Mouse (Mus musculus): Measurements from ENCODE around the gene H2-Q1. TPM values are rescaled to one million over a fixed set of nuclear protein-coding genes. Genes with fewer than 3 reads are reported as not detected.
A peak's percentile ranks its signal among the peaks of the same experiment; 100 is the strongest.
"Not testable (repeated sequence)": the region's sequence is repeated elsewhere in the genome, so short reads cannot be mapped to it uniquely, and the experiment has no call there.

H2-Q1 gene
- polyA plus RNA-seq, 1 experiment from 2014 or later = 0.07 TPM

DNA sequence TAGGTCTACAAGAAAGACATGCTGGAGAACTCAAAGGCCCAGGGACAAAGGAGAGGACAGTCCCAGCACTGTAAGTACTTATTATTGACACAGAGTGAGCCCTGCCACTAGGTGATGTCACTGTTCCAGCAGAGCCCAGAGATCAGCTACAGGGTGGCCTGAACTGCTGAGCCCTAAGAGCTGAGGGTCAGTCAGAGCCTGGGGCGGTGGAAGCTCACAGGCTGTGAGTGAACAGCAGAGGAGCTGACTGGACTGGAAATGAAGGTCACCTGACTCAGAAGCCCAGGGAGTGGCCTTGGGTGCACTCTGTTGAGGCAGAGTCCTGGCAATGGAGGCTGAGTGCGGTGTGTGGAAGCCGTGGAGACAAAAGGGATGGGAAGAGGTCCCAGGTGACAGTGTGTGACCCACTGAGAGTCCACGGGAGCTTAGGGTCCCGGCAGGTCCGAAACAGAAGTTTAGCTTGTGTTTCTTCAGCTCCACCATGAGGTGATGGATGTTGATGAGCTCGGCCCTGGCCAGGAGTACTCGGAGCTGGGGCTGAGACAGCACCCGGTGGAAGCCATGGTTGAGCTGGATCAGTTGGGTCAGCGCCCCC, 16.4 kb upstream of the H2-Q1 start:
- H3K4me1 ChIP-seq (ENCODE audit: insufficient read depth) = no peaks in the 10 kb centered on the region
- no peak for TF ChIP-seq EP300 (IDR thresholded peaks at IDR 0.05; ENCODE audit: low read depth)
- peak; percentile 25; the same call in 1 of the 2 replicates for TF ChIP-seq CTCF (IDR thresholded peaks at IDR 0.05; ENCODE audit: low read depth)
- no peak overlapping the region for H3K9ac ChIP-seq (replicated peaks)
- no peak overlapping the region for H3K4me3 ChIP-seq (ENCODE audit: low read depth, low read length)
- H3K4me2 ChIP-seq (ENCODE audit: low read depth, low read length) = no peak overlapping the region
- no peak overlapping the region for H3K27ac ChIP-seq (ENCODE audit: low read depth)
- DNase-seq = no peak
- H3K36me3 ChIP-seq (replicated peaks; ENCODE audit: insufficient read depth, low read length) = no peaks in the 10 kb centered on the region
- no peaks in the 10 kb centered on the region for H3K27me3 ChIP-seq (ENCODE audit: insufficient read depth, low read length)
- 68% methylated on average over 10 of the region's 10 CpGs for WGBS (ENCODE audit: insufficient replicate concordance)
- H3K9me3 ChIP-seq (ENCODE audit: low read length) = no peaks in the 10 kb centered on the region
- ATAC-seq = peak; percentile 72

DNA sequence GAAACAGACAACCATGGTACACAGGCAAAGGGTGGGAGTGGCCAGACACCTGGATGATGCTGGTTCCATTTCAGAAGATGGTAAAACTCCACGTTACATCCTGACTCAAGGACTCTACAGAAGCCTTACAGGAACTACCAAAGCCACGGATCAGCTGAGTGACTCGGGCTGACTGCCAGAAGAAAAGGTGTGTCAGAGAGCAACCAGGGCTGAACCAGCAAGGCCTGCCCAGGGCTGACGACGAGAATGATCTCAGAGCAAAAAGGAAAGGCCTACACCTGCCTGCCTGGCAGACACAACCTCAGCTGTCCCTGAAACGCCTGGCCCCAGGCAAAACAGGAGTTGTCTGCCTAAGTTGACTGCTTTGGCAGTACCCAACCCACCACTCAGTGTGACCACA, 15.7 kb upstream of the H2-Q1 start:
- DNase-seq = no peak
- H3K36me3 ChIP-seq (replicated peaks; ENCODE audit: insufficient read depth, low read length) = no peaks in the 10 kb centered on the region
- H3K4me2 ChIP-seq (ENCODE audit: low read depth, low read length) = no peak overlapping the region
- no peaks in the 10 kb centered on the region for H3K4me1 ChIP-seq (ENCODE audit: insufficient read depth)
- TF ChIP-seq EP300 (IDR thresholded peaks at IDR 0.05; ENCODE audit: low read depth) (no peak), CTCF (IDR thresholded peaks at IDR 0.05; ENCODE audit: low read depth) (no peak)
- WGBS (ENCODE audit: insufficient replicate concordance) = 54% methylated on average over 6 of the region's 6 CpGs
- no peak overlapping the region for H3K27ac ChIP-seq (ENCODE audit: low read depth)
- no peak overlapping the region for H3K9ac ChIP-seq (replicated peaks)
- ATAC-seq = no peak
- H3K4me3 ChIP-seq (ENCODE audit: low read depth, low read length) = no peak overlapping the region
- no peaks in the 10 kb centered on the region for H3K27me3 ChIP-seq (ENCODE audit: insufficient read depth, low read length)
- H3K9me3 ChIP-seq (ENCODE audit: low read length) = no peaks in the 10 kb centered on the region

- not testable (repeated sequence) for H3K9ac ChIP-seq (replicated peaks); DNase-seq; H3K36me3 ChIP-seq (replicated peaks; ENCODE audit: insufficient read depth, low read length); H3K27me3 ChIP-seq (ENCODE audit: insufficient read depth, low read length); H3K4me3 ChIP-seq (ENCODE audit: low read depth, low read length); H3K9me3 ChIP-seq (ENCODE audit: low read length); H3K4me1 ChIP-seq (ENCODE audit: insufficient read depth); H3K4me2 ChIP-seq (ENCODE audit: low read depth, low read length); H3K27ac ChIP-seq (ENCODE audit: low read depth); ATAC-seq
- 58% methylated on average over 8 of the region's 8 CpGs for WGBS (ENCODE audit: insufficient replicate concordance)
These were observed 15.3 kb upstream of the H2-Q1 start for GRCm38 (mm10) chr17:35304921-35305320.

DNA sequence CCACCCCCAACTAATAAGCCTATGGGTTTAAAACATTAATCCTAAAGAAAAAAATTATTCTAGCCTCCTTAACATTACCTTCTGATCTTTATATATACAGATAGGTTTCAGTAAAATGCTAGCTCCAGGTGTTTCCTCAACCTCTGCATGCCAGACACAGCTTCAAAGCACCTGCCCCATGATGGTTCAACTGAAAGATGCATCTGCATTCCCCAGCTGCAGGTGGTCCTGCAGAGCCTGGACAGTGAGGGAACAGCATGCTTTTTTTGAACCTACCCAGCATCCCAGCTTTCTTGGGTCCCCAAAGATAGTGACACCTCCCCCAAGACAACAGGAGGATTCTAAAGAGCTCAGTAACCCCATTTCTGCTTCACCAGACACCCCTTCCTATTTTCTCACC, 1.5 kb upstream of the H2-Q1 start:
- Histone ChIP-seq H3K4me1 (ENCODE audit: insufficient read depth) (peaks cover 9% of the 10 kb centered on the region), H3K4me2 (ENCODE audit: low read depth, low read length) (no peak overlapping the region), H3K4me3 (ENCODE audit: low read depth, low read length) (no peak overlapping the region), H3K27ac (ENCODE audit: low read depth) (no peak overlapping the region), H3K9me3 (ENCODE audit: low read length) (no peaks in the 10 kb centered on the region), H3K27me3 (ENCODE audit: insufficient read depth, low read length) (peaks cover 15% of the 10 kb centered on the region), H3K9ac (replicated peaks) (no peak overlapping the region), H3K36me3 (replicated peaks; ENCODE audit: insufficient read depth, low read length) (no peaks in the 10 kb centered on the region)
- DNase-seq (no peak), ATAC-seq (no peak)
- TF ChIP-seq EP300 (IDR thresholded peaks at IDR 0.05; ENCODE audit: low read depth) (no peak), CTCF (IDR thresholded peaks at IDR 0.05; ENCODE audit: low read depth) (no peak)

GRCm38 (mm10) chr17:35325124-35325523, 4.9 kb downstream of the H2-Q1 start:
- DNase-seq; H3K4me2 ChIP-seq (ENCODE audit: low read depth, low read length); H3K36me3 ChIP-seq (replicated peaks; ENCODE audit: insufficient read depth, low read length); H3K9me3 ChIP-seq (ENCODE audit: low read length); H3K4me3 ChIP-seq (ENCODE audit: low read depth, low read length); H3K27ac ChIP-seq (ENCODE audit: low read depth); ATAC-seq; H3K9ac ChIP-seq (replicated peaks): not testable (repeated sequence)
- 53% methylated on average over 1 of the region's 1 CpGs for WGBS (ENCODE audit: insufficient replicate concordance)
- Histone ChIP-seq H3K27me3 (ENCODE audit: insufficient read depth, low read length) (peaks cover 15% of the 10 kb centered on the region), H3K4me1 (ENCODE audit: insufficient read depth) (peaks cover 15% of the 10 kb centered on the region)
- TF ChIP-seq CTCF (IDR thresholded peaks at IDR 0.05; ENCODE audit: low read depth) = peak; percentile 61

GRCm38 (mm10) chr17:35326000-35326399, 5.8 kb downstream of the H2-Q1 start:
- not testable (repeated sequence) for H3K4me2 ChIP-seq (ENCODE audit: low read depth, low read length); H3K9me3 ChIP-seq (ENCODE audit: low read length); H3K4me3 ChIP-seq (ENCODE audit: low read depth, low read length); H3K27ac ChIP-seq (ENCODE audit: low read depth); H3K27me3 ChIP-seq (ENCODE audit: insufficient read depth, low read length); DNase-seq; ATAC-seq; H3K36me3 ChIP-seq (replicated peaks; ENCODE audit: insufficient read depth, low read length); H3K4me1 ChIP-seq (ENCODE audit: insufficient read depth); H3K9ac ChIP-seq (replicated peaks)

DNA sequence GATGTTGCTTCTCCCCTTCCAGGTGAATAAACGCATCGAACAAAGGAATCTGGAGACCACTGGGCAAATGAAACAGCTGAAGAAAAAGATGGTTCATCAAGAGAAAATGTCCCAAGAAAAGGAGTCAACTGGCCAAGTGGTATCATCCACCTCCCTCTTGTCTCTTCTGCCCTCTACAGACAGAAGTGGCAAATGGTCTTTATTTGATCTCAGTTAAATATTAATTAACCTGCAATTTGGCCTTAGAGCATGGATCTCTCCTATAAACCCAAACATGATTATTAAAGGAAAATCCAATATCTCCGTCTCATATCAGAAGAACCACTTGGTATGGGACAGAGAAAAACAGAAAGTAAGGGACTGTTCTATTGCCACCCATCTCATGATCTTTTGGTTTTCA, 9.5 kb downstream of the H2-Q1 start:
- H3K4me1 ChIP-seq (ENCODE audit: insufficient read depth); DNase-seq; H3K27me3 ChIP-seq (ENCODE audit: insufficient read depth, low read length); H3K9ac ChIP-seq (replicated peaks); H3K27ac ChIP-seq (ENCODE audit: low read depth); H3K4me2 ChIP-seq (ENCODE audit: low read depth, low read length); H3K9me3 ChIP-seq (ENCODE audit: low read length); H3K36me3 ChIP-seq (replicated peaks; ENCODE audit: insufficient read depth, low read length); ATAC-seq; H3K4me3 ChIP-seq (ENCODE audit: low read depth, low read length): not testable (repeated sequence)
- peak; percentile 46 for TF ChIP-seq CTCF (IDR thresholded peaks at IDR 0.05; ENCODE audit: low read depth)
- 40% methylated on average over 3 of the region's 3 CpGs for WGBS (ENCODE audit: insufficient replicate concordance)

- WGBS (ENCODE audit: insufficient replicate concordance) = 45% methylated on average over 6 of the region's 6 CpGs
- H3K9ac ChIP-seq (replicated peaks); H3K27me3 ChIP-seq (ENCODE audit: insufficient read depth, low read length); H3K9me3 ChIP-seq (ENCODE audit: low read length); H3K36me3 ChIP-seq (replicated peaks; ENCODE audit: insufficient read depth, low read length); H3K4me3 ChIP-seq (ENCODE audit: low read depth, low read length); H3K4me2 ChIP-seq (ENCODE audit: low read depth, low read length); H3K27ac ChIP-seq (ENCODE audit: low read depth); H3K4me1 ChIP-seq (ENCODE audit: insufficient read depth); DNase-seq; ATAC-seq: not testable (repeated sequence)
These were observed 11.3 kb downstream of the H2-Q1 start for GRCm38 (mm10) chr17:35331546-35331945.

All from liver, postnatal 0 days (tissue).